Mouse (Mus musculus): ENCODE measurements around the gene Bmf.

GRCm38 (mm10) chr2:118524811-118525210, 24.7 kb downstream of the Bmf start:
- no peak for TF ChIP-seq POLR2A (IDR thresholded peaks at IDR 0.05; ENCODE audit: extremely low read depth, insufficient read depth, low read length)
- no peak for TF ChIP-seq CTCF (IDR thresholded peaks at IDR 0.05; ENCODE audit: extremely low read depth, insufficient read depth, low read length)
